Mouse (Mus musculus): ENCODE results near the gene Atp6v1b1.

DNA sequence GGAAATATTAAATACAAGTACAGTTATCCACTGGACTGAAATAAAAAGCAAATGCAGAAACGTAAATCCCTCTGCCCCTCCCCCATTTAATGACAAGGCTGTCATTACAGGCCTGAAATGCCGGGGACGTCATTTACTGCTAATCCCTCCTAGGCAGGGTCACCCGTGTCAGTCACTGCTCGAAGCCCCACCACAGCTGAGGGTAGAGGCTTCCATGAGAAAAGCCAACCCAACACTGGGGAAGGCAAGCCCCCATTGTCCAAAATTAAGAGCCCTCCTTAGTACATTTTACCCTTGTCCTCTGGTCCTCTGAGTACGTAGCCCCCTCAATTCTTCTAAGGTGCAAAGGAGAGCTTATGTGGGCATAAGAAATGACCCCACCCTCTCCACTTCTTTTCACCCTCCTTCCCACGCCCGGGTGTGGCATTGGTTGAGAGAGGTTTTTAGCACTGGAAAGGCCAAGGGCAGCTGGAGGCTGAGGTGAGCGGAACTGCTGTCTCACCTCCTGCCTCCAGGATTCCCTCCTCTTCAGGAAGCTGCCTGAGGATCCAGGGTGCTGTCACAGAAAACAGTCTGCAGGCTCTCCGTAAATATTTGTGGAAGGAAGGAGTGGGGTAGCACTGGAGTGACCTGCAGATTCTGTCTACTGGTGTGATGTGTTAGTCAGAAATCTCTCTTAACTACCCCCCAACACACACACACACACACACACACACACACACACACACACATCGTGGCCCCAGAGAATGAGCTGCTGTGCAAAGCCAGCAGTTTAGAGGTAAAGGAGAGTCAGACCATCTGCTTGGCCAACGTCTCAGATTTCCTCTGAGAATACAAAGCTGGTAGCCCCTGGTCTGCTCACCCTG is 29.3 kb upstream of the Atp6v1b1 start:
- no peak; the same call in 1 of the 2 replicates for TF ChIP-seq CTCF (IDR thresholded peaks at IDR 0.05; ENCODE audit: insufficient read depth, low read depth, low read length)
- no peak for TF ChIP-seq POLR2A (IDR thresholded peaks at IDR 0.05; ENCODE audit: insufficient read depth, low read depth, low read length)
